ENCODE assay signal across 22 mouse cellular contexts in genomic region chr2:93681321-93681720, GRCm38 (mm10). TPM values are rescaled to one million over a fixed set of nuclear protein-coding genes. Genes with fewer than 3 reads are reported as not detected.
DNase-seq lines count a peak whose midpoint lies in the region; ATAC-seq and TF ChIP-seq lines count a peak whose summit lies in the region.
"Had no signal": no experiment of that assay in that cellular context is flagged by ENCODE, and none has a peak within 500 bp of the region (broad histone marks: within the 10 kb centered on the region; RNA-seq: fewer than 3 reads in every experiment).

No protein-coding gene starts in this region.

- 32% methylated on average over 5 of the region's 5 CpGs for WGBS in intestine, embryonic 15.5 days
- 20% methylated on average over 5 of the region's 5 CpGs for WGBS in intestine, postnatal 0 days
- 9% methylated on average over 5 of the region's 5 CpGs for WGBS in embryonic facial prominence, embryonic 11.5 days
- 15% methylated on average over 5 of the region's 5 CpGs for WGBS in embryonic facial prominence, embryonic 15.5 days
- WGBS in limb, embryonic 10.5 days = 26% methylated on average over 5 of the region's 5 CpGs
- WGBS in midbrain, embryonic 15.5 days = 58% methylated on average over 5 of the region's 5 CpGs
- WGBS in midbrain, postnatal 0 days = 57% methylated on average over 5 of the region's 5 CpGs

- TF ChIP-seq CTCF in intestine, postnatal 0 days (IDR thresholded peaks at IDR 0.05; ENCODE audit: low read depth) = no peak
- TF ChIP-seq CTCF in midbrain, postnatal 0 days (IDR thresholded peaks at IDR 0.05) = no peak

- peak; percentile 64 for DNase-seq in embryonic facial prominence, embryonic 11.5 days (ENCODE audit: low spot score)
- peak; percentile 31 for DNase-seq in limb, embryonic 10.5 days (ENCODE audit: low spot score)
- no peak for DNase-seq in kidney, postnatal 36 days
- no peak for DNase-seq in midbrain, postnatal 0 days (ENCODE audit: low spot score)
- DNase-seq: adrenal gland, adult 2 months; adrenal gland, postnatal 10 days; adrenal gland, postnatal 36 days; cerebellum, adult 11-12 months; cerebellum, adult 2 months; cerebellum, adult 9-10 months; cerebellum, postnatal 10 days; cerebellum, postnatal 25 days; forebrain, postnatal 0 days had no signal

- no peak overlapping the region for H3K4me3 ChIP-seq in intestine, embryonic 15.5 days (replicated peaks)
- H3K4me3 ChIP-seq in intestine, postnatal 0 days (ENCODE audit: low read depth, low read length) = no peak overlapping the region
- no peak overlapping the region for H3K4me3 ChIP-seq in embryonic facial prominence, embryonic 11.5 days (ENCODE audit: low read depth, low read length)
- no peak overlapping the region for H3K4me3 ChIP-seq in embryonic facial prominence, embryonic 15.5 days (replicated peaks)
- H3K4me3 ChIP-seq in limb, embryonic 10.5 days = no peak overlapping the region
- H3K4me3 ChIP-seq in midbrain, embryonic 15.5 days = no peak overlapping the region
- H3K4me3 ChIP-seq in midbrain, postnatal 0 days (ENCODE audit: low read depth, low read length) = no peak overlapping the region
- H3K4me3 ChIP-seq: embryonic facial prominence, embryonic 12.5 days; forebrain, embryonic 13.5 days; forebrain, embryonic 15.5 days had no signal

- 0 out of 2 replicates have a peak, but pooled peaks have one; percentile 43 for ATAC-seq in intestine, embryonic 15.5 days
- ATAC-seq in intestine, postnatal 0 days = no peak
- ATAC-seq in embryonic facial prominence, embryonic 11.5 days (replicated peaks; ENCODE audit: insufficient number of reproducible peaks, low FRiP score, low TSS enrichment, low read depth) = no peak; the same call in 1 of the 2 replicates
- ATAC-seq in embryonic facial prominence, embryonic 15.5 days (ENCODE audit: insufficient number of reproducible peaks, low FRiP score, low TSS enrichment, low read depth) = no peak
- ATAC-seq in midbrain, embryonic 15.5 days (replicated peaks) = no peak
- ATAC-seq in midbrain, postnatal 0 days (ENCODE audit: low FRiP score) = no peak
- ATAC-seq: forebrain, embryonic 13.5 days; forebrain, embryonic 15.5 days; forebrain, postnatal 0 days had no signal

- H3K4me1 ChIP-seq in intestine, embryonic 15.5 days (replicated peaks) = no peaks in the 10 kb centered on the region
- no peaks in the 10 kb centered on the region for H3K4me1 ChIP-seq in intestine, postnatal 0 days (replicated peaks; ENCODE audit: control insufficient read depth, insufficient read depth, low read length)
- no peaks in the 10 kb centered on the region; the same call in none of the 2 replicates for H3K4me1 ChIP-seq in embryonic facial prominence, embryonic 11.5 days (ENCODE audit: control insufficient read depth, insufficient read depth, low read length)
- peaks cover 39% of the 10 kb centered on the region for H3K4me1 ChIP-seq in embryonic facial prominence, embryonic 15.5 days
- H3K4me1 ChIP-seq in limb, embryonic 10.5 days = peaks cover 32% of the 10 kb centered on the region
- no peaks in the 10 kb centered on the region for H3K4me1 ChIP-seq in midbrain, embryonic 15.5 days
- no peaks in the 10 kb centered on the region; the same call in 1 of the 2 replicates for H3K4me1 ChIP-seq in midbrain, postnatal 0 days (ENCODE audit: insufficient read depth, low read length)

- no peak overlapping the region for H3K27ac ChIP-seq in intestine, embryonic 15.5 days
- no peak overlapping the region for H3K27ac ChIP-seq in intestine, postnatal 0 days (ENCODE audit: low read depth, low read length)
- no peak overlapping the region for H3K27ac ChIP-seq in embryonic facial prominence, embryonic 11.5 days (replicated peaks; ENCODE audit: low read depth, low read length)
- H3K27ac ChIP-seq in embryonic facial prominence, embryonic 15.5 days (replicated peaks) = 0 out of 2 replicates have a peak overlapping the region, but pooled peaks have one; percentile 2
- no peak overlapping the region for H3K27ac ChIP-seq in limb, embryonic 10.5 days
- no peak overlapping the region for H3K27ac ChIP-seq in midbrain, embryonic 15.5 days
- no peak overlapping the region for H3K27ac ChIP-seq in midbrain, postnatal 0 days (ENCODE audit: low read depth, low read length)
- H3K27ac ChIP-seq: forebrain, embryonic 13.5 days; forebrain, embryonic 15.5 days had no signal

- no peaks in the 10 kb centered on the region for H3K36me3 ChIP-seq in intestine, embryonic 15.5 days
- H3K36me3 ChIP-seq in intestine, postnatal 0 days (ENCODE audit: control insufficient read depth, insufficient read depth) = no peaks in the 10 kb centered on the region
- peaks cover 2% of the 10 kb centered on the region; the same call in 1 of the 2 replicates for H3K36me3 ChIP-seq in embryonic facial prominence, embryonic 11.5 days (replicated peaks; ENCODE audit: control insufficient read depth, insufficient read depth, low read depth, low read length)
- peaks cover 26% of the 10 kb centered on the region for H3K36me3 ChIP-seq in embryonic facial prominence, embryonic 15.5 days
- peaks cover 28% of the 10 kb centered on the region for H3K36me3 ChIP-seq in limb, embryonic 10.5 days
- no peaks in the 10 kb centered on the region for H3K36me3 ChIP-seq in midbrain, embryonic 15.5 days (replicated peaks)
- H3K36me3 ChIP-seq in midbrain, postnatal 0 days (ENCODE audit: insufficient read depth, low read length) = no peaks in the 10 kb centered on the region
- H3K36me3 ChIP-seq: forebrain, embryonic 15.5 days had no signal

- H3K4me2 ChIP-seq in intestine, embryonic 15.5 days (replicated peaks) = no peak overlapping the region
- no peak overlapping the region for H3K4me2 ChIP-seq in intestine, postnatal 0 days (replicated peaks; ENCODE audit: low read depth)
- H3K4me2 ChIP-seq in embryonic facial prominence, embryonic 11.5 days (ENCODE audit: low read depth, low read length) = no peak overlapping the region
- H3K4me2 ChIP-seq in embryonic facial prominence, embryonic 15.5 days (replicated peaks) = no peak overlapping the region
- H3K4me2 ChIP-seq in midbrain, embryonic 15.5 days = no peak overlapping the region
- H3K4me2 ChIP-seq in midbrain, postnatal 0 days (ENCODE audit: low read depth, low read length, poor library complexity, severe bottlenecking) = no peak overlapping the region
- H3K4me2 ChIP-seq: embryonic facial prominence, embryonic 12.5 days; forebrain, embryonic 13.5 days; forebrain, embryonic 15.5 days had no signal

- H3K27me3 ChIP-seq in intestine, embryonic 15.5 days (replicated peaks) = no peaks in the 10 kb centered on the region
- H3K27me3 ChIP-seq in intestine, postnatal 0 days (replicated peaks; ENCODE audit: control insufficient read depth, insufficient read depth, low read length) = no peaks in the 10 kb centered on the region
- no peaks in the 10 kb centered on the region for H3K27me3 ChIP-seq in embryonic facial prominence, embryonic 11.5 days (ENCODE audit: control insufficient read depth, insufficient read depth, low read length)
- no peaks in the 10 kb centered on the region for H3K27me3 ChIP-seq in embryonic facial prominence, embryonic 15.5 days
- H3K27me3 ChIP-seq in limb, embryonic 10.5 days (ENCODE audit: low read depth, poor library complexity, severe bottlenecking) = no peaks in the 10 kb centered on the region
- H3K27me3 ChIP-seq in midbrain, embryonic 15.5 days (replicated peaks) = no peaks in the 10 kb centered on the region
- no peaks in the 10 kb centered on the region for H3K27me3 ChIP-seq in midbrain, postnatal 0 days (ENCODE audit: insufficient read depth, low read length)
- H3K27me3 ChIP-seq: embryonic facial prominence, embryonic 12.5 days; forebrain, embryonic 13.5 days; forebrain, embryonic 15.5 days had no signal

- no peak overlapping the region for H3K9ac ChIP-seq in intestine, embryonic 15.5 days
- H3K9ac ChIP-seq in intestine, postnatal 0 days (ENCODE audit: low read depth, low read length) = no peak overlapping the region
- no peak overlapping the region for H3K9ac ChIP-seq in embryonic facial prominence, embryonic 11.5 days (replicated peaks; ENCODE audit: low read length)
- no peak overlapping the region for H3K9ac ChIP-seq in embryonic facial prominence, embryonic 15.5 days
- no peak overlapping the region for H3K9ac ChIP-seq in midbrain, embryonic 15.5 days
- no peak overlapping the region for H3K9ac ChIP-seq in midbrain, postnatal 0 days (replicated peaks; ENCODE audit: low read length, poor library complexity, severe bottlenecking)
- H3K9ac ChIP-seq: embryonic facial prominence, embryonic 12.5 days; forebrain, embryonic 13.5 days; forebrain, embryonic 15.5 days; forebrain, postnatal 0 days had no signal

- no peaks in the 10 kb centered on the region for H3K9me3 ChIP-seq in intestine, embryonic 15.5 days
- H3K9me3 ChIP-seq in intestine, postnatal 0 days (ENCODE audit: control insufficient read depth) = no peaks in the 10 kb centered on the region
- no peaks in the 10 kb centered on the region for H3K9me3 ChIP-seq in embryonic facial prominence, embryonic 11.5 days (replicated peaks; ENCODE audit: control insufficient read depth, low read length)
- no peaks in the 10 kb centered on the region for H3K9me3 ChIP-seq in embryonic facial prominence, embryonic 15.5 days (replicated peaks)
- no peaks in the 10 kb centered on the region for H3K9me3 ChIP-seq in limb, embryonic 10.5 days (replicated peaks)
- H3K9me3 ChIP-seq in midbrain, embryonic 15.5 days = no peaks in the 10 kb centered on the region
- H3K9me3 ChIP-seq in midbrain, postnatal 0 days (ENCODE audit: low read length) = no peaks in the 10 kb centered on the region
- H3K9me3 ChIP-seq: embryonic facial prominence, embryonic 12.5 days; forebrain, embryonic 13.5 days; forebrain, embryonic 15.5 days had no signal

RNA-seq across cellular contexts. Expression of gene Alx4, which starts 39.1 kb away (rescaled TPM):
- 0.14 and 0.19 TPM in 2 replicates for polyA plus RNA-seq in intestine, embryonic 15.5 days (2015; fragmentation: Nextera tagmentation; extraction: Ambion mirVana)
- polyA plus RNA-seq in intestine, postnatal 0 days (2015; fragmentation: Nextera tagmentation; extraction: Ambion mirVana) = not detected in 2 replicates
- 16.7 and 17.3 TPM in 2 replicates for polyA plus RNA-seq in embryonic facial prominence, embryonic 11.5 days (2014; fragmentation: Nextera tagmentation; extraction: Ambion mirVana)
- 14.3 and 14.9 TPM in 2 replicates for polyA plus RNA-seq in embryonic facial prominence, embryonic 15.5 days (2015; fragmentation: Nextera tagmentation; extraction: Ambion mirVana)
- polyA plus RNA-seq in limb, embryonic 10.5 days (2016; fragmentation: Nextera tagmentation; extraction: Ambion mirVana) = 12.5 and 14.8 TPM in 2 replicates
- polyA plus RNA-seq in midbrain, embryonic 15.5 days (2015; fragmentation: Nextera tagmentation; extraction: Ambion mirVana) = 0.84 and 1.0 TPM in 2 replicates
- total RNA-seq in midbrain, postnatal 0 days (2014; rRNA removed) = 3.4 and 3.5 TPM in 2 replicates
- 0.48 TPM in 2 replicates for polyA plus RNA-seq in midbrain, postnatal 0 days (2015; fragmentation: Nextera tagmentation; extraction: Ambion mirVana)
- total RNA-seq: MEL had no signal
- polyA plus RNA-seq: C2C12 had no signal

Comparison
In these comparisons a context has a peak if more than half of its experiments do, and no peak if none do; other contexts are left out.
1. DNase-seq: peak in embryonic facial prominence, embryonic 11.5 days (single experiment) and limb, embryonic 10.5 days (single experiment); none in kidney, postnatal 36 days (0 of 2) and midbrain, postnatal 0 days (single experiment).